Mouse (Mus musculus) G1E (cell line): Measurements from ENCODE around the gene Smyd4.

Source experiments
- CTCF ChIP-seq: IDR thresholded peaks from 2 replicates; pipeline ENCODE4 v1.5.1; 2012; ENCODE audit warnings: low read depth, low read length, inconsistent platforms, mixed read lengths
- GATA1 ChIP-seq: IDR thresholded peaks from 2 replicates; pipeline ENCODE4 v1.6.1; 2012; ENCODE audit warnings: borderline replicate concordance, low read length, inconsistent platforms, mixed read lengths
- GATA2 ChIP-seq: IDR thresholded peaks from 2 replicates; pipeline ENCODE4 v1.6.1; 2012; ENCODE audit warnings: low read depth, low read length, inconsistent platforms, borderline replicate concordance
- TAL1 ChIP-seq: conservative IDR thresholded peaks from 2 replicates; pipeline ENCODE4 v1.6.1; 2012; ENCODE audit warnings: low read depth, low read length, inconsistent platforms, mixed read lengths

- TF ChIP-seq CTCF: no peak
- TF ChIP-seq GATA1: no peak
- TF ChIP-seq TAL1: no peak
- no peak for TF ChIP-seq GATA2
Observed at GRCm38 (mm10) chr11:75452812-75453557, 104.8 kb downstream of the Smyd4 start.
